Mouse (Mus musculus) heart, adult 10 weeks (tissue): ENCODE results near the gene Nkpd1. TPM values are rescaled to one million over a fixed set of nuclear protein-coding genes. Genes with fewer than 3 reads are reported as not detected.

ENCODE experiments used
- polyA plus RNA-seq: library from polyadenylated mRNA; stranded (reverse); fragments of 350-450 nt; fragmentation: Illumina TruSeq; extraction: RNeasy Lipid Tissue Mini Kit (QIAGEN cat#74804); gene quantifications from one replicate; pipeline ENCODE4 v1.2.3, GENCODE M21; 2014; ENCODE audit warnings: low read depth, low replicate concordance

Gene Nkpd1
- polyA plus RNA-seq = not detected

GRCm38 (mm10) chr7:19517652-19518365, at the start of gene Nkpd1:
Gene Nkpd1, plus strand, starts transcription at chr7:19517838.

DNA sequence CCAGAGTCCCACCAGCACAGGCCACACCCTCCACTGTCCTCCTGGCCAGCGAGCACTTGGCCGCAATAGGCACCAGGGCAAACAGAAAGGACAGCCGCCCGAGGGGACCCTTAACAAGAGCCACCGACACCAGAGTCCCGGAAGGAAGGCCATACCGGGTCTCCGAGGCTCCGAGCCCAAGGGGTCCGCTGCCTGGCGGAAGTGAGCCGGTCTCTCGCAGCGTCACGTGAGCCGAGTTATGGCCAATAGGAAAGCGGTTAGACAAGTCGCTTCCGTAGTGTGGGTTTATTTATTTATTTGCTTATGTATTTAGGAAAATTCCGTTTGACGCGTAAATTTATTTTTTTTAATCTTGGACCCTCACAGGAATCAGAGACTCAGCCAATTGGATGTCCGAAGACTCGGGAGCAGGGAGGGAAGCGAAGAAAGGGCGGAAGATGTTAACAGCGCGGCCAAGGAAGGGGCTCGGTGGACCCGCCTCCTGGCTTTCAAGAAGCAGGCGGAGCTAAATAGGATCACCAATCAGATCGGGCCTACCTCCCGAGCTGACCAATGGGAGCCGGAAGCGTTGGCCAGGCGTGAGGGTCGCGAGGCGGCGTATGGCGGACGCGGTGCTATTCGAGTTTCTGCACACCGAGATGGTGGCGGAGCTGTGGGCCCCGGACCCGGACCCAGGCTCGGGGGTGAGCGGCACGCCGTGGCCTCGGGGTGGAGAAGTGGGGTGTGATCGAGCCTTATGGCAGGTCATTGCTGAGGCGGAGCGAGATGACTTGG, 9.3 kb upstream of the Nkpd1 start, which contains the start of the genes Bloc1s3 and Trappc6a:
Bloc1s3 (minus strand) TSS at position 218 of the 774 bp plus-strand sequence.
Trappc6a (plus strand) TSS at position 246 of the 774 bp plus-strand sequence.

DNA sequence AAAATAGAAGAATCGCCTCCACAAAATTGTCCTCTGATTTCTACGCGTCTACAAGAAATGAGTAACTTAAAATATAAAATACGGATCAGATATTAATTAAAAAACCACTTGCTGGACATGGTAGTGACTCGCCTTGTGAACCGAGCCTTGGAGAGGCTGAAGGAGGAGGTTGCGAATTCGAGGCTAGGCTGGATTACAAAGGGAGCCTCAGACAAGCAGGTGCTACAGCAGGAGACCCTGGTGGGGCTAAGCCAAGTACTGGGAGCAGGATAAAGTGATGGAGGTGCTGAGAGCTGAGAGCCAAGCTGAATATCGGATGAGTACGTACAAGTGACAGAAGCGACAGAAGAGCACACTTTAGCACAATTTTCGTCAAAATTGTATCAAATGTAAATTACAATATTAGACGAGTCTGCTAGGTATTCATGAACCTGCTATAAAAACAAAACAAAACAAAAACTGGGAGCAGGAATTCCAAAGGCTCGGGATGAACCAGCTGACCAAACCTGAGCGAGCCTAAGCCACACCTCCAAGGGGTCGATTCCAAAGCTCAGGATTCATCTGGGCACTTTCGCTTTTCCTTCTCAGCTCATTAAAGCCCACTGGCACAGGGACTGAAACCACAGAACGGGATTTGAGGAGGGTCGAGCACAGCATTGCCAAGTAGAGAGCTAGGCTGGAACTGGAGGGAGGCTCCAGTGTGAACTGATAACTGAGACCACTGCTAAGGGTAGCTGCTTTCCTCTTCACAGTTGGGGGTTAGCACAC, 45.2 kb downstream of the Nkpd1 start, which contains the start of gene Ppp1r37:
Ppp1r37 (minus strand) TSS at position 434 of the 768 bp plus-strand sequence.

Other genes starting within 250 kb of the Nkpd1 start
- 36.4 TPM for gene Vasp, start 246.0 kb upstream of the Nkpd1 start, polyA plus RNA-seq
- gene Ppm1n, start 237.8 kb upstream of the Nkpd1 start, polyA plus RNA-seq = not detected
- gene Rtn2, start 235.2 kb upstream of the Nkpd1 start, polyA plus RNA-seq = 176 TPM
- gene Fosb, start 207.8 kb upstream of the Nkpd1 start, polyA plus RNA-seq = 3.6 TPM
- gene Ercc1, start 173.1 kb upstream of the Nkpd1 start, polyA plus RNA-seq = 48.8 TPM
- gene Cd3eap, start 158.4 kb upstream of the Nkpd1 start, polyA plus RNA-seq = 13.4 TPM
- 26.1 TPM for gene Ppp1r13l, start 158.1 kb upstream of the Nkpd1 start, polyA plus RNA-seq
- gene Ercc2, start 135.8 kb upstream of the Nkpd1 start, polyA plus RNA-seq = 16.8 TPM
- gene Klc3, start 113.7 kb upstream of the Nkpd1 start, polyA plus RNA-seq = 0.55 TPM
- 2,990 TPM for gene Ckm, start 113.1 kb upstream of the Nkpd1 start, polyA plus RNA-seq
- gene Mark4, start 59.0 kb upstream of the Nkpd1 start, polyA plus RNA-seq = 16.4 TPM
- gene Exoc3l2, start 54.5 kb upstream of the Nkpd1 start, polyA plus RNA-seq = 1.4 TPM
- gene Bloc1s3, start 9.5 kb upstream of the Nkpd1 start, polyA plus RNA-seq = 2.7 TPM
- 23.6 TPM for gene Trappc6a, start 9.4 kb upstream of the Nkpd1 start, polyA plus RNA-seq
- gene Ppp1r37, start 45.2 kb downstream of the Nkpd1 start, polyA plus RNA-seq = 69.0 TPM
- gene Zfp296, start 59.4 kb downstream of the Nkpd1 start, polyA plus RNA-seq = 1.1 TPM
- gene Gemin7, start 59.8 kb downstream of the Nkpd1 start, polyA plus RNA-seq = 53.3 TPM
- gene Clasrp, start 86.6 kb downstream of the Nkpd1 start, polyA plus RNA-seq = 35.4 TPM
- gene Relb, start 111.6 kb downstream of the Nkpd1 start, polyA plus RNA-seq = 8.3 TPM
- gene Clptm1, start 147.2 kb downstream of the Nkpd1 start, polyA plus RNA-seq = 73.7 TPM
- gene Apoc2, start 160.1 kb downstream of the Nkpd1 start, polyA plus RNA-seq = 1.0 TPM
- gene Gm44805, start 163.6 kb downstream of the Nkpd1 start, polyA plus RNA-seq = not detected
- gene Apoc4, start 163.6 kb downstream of the Nkpd1 start, polyA plus RNA-seq = 3.5 TPM
- gene Apoc1, start 174.8 kb downstream of the Nkpd1 start, polyA plus RNA-seq = 21.5 TPM
- 747 TPM for gene Apoe, start 181.3 kb downstream of the Nkpd1 start, polyA plus RNA-seq
- gene Tomm40, start 197.6 kb downstream of the Nkpd1 start, polyA plus RNA-seq = 73.7 TPM
- 32.1 TPM for gene Nectin2, start 232.6 kb downstream of the Nkpd1 start, polyA plus RNA-seq